Mouse (Mus musculus) gonadal fat pad, adult 2 months (tissue): Measurements from ENCODE around the gene Exoc8. TPM values are rescaled to one million over a fixed set of nuclear protein-coding genes. Genes with fewer than 3 reads are reported as not detected.

Experiments
- DNase-seq: peaks from one replicate; pipeline ENCODE4 v3.0.0-alpha.2; 2012; ENCODE audit warnings: low read depth
- polyA plus RNA-seq: library from polyadenylated mRNA; depleted of rRNA; stranded (reverse); fragments of >200 nt; gene quantifications from 2 replicates; pipeline ENCODE4 v1.2.3, GENCODE M21; 2012

Exoc8 gene
- polyA plus RNA-seq, 1 experiment = 8.7 TPM

- no peak for DNase-seq
These were observed 12.4 kb upstream of the Exoc8 start for GRCm38 (mm10) chr8:124909936-124910335.

GRCm38 (mm10) chr8:124905482-124905881 is 8.0 kb upstream of the Exoc8 start:
- no peak for DNase-seq

DNA sequence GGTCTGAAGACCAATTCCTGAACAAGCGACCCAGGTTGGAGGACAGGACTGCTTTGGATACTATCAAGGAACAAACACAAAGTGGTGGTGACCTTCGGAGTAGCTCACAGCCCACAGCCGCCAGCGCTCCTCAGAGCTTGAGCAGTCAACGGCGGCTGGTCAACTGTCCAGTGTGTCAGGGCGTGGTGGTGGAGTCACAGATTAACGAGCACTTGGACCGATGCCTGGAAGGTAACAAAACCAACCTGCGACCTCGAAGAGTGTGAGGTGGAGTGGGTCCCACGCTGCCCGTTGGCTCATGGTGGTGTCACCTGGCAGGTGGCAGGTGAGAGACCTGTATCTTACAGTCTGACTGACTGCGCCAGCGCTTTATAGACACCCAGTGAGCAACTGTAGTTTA is 5.7 kb upstream of the Exoc8 start:
- no peak for DNase-seq

GRCm38 (mm10) chr8:124898251-124898905 is 873 bp upstream of the Exoc8 start:
- no peak for DNase-seq

DNA sequence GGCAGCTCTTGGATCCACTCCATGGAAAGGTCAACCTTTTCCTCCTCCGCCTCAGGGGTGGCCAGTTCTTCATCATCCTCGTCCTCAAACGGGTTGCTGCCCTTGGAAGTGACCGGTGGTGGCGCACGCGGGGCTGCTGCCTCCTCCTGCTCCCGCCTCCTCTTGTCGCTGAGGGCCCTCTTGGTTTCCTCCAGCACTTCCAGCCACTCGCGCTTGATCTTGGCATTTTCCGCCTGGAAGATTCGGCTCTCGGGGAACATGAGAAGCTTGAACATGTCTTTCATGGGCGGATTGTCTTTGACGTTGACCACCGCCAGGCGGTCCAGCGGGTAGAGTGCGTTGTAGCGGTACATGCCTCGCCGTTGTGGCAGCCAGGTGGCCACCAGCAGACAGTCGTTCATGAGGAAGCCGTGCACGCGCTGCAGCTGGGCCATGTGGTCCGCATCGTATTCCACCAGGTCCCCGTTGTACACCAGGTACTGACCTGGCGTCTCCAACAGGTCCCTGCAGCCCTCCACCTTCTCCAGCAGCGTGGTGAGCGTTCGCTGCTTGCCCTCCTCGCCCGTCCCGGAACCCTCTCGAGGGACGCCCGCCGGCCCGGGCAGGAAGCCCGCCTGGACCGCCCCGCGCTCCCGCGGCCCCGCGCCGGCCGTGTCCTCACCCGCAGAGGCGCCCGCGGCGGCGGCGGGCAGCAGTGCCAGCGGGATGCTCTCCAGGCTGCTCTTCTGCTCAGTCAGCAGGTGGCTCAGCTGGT is 696 bp downstream of the Exoc8 start:
- DNase-seq = peak; percentile 19

DNA sequence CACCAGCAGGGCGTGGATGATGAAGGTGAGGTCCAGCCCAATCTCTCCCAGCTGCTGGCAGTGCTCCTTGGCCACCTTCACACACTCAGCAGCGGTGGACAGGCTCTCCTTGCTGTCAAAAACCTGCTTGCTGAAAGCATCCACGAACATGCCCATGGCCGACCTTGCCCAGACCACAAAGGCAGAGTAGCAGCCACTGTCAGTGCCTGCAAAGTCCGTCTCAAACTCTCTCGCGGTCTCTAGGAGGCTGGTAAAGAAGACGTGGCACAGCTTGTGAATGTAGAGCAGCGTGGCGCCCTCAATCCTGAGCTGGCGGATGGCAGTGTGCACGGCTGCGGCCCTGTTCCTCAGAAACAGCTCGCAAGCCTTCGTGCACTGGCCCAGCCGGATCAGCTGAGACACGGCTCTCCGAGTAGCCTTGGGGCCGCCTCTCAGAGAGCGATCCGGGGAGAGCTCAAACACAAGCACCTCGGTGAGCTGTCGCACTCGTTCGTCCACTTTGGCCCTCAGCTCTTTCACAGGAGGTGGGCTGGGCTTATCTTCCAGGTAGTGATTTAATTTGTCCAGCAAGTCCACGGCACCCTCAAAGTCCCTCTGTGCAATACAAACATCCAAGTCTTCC is 1.4 kb downstream of the Exoc8 start:
- DNase-seq = no peak

GRCm38 (mm10) chr8:124892596-124892995 is 4.9 kb downstream of the Exoc8 start:
- no peak for DNase-seq

DNA sequence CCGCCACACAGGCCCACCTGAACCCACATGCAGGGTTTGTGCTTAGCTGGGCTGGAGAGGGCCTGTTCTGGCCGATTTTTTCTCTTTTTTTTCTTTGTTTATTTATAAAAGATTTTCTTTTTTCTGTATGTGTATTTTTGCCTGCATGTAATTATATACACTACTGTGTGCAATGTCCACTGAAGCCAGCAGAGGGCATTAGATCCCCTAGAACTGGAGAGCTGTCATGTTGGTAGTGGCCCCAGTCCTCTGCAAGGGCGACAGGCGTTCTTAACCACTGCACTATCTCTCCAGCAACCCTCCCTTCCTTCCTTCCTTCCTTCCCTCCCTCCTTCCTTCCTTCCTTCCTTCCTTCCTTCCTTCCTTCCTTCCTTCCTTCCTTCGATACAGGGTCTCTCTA is 9.1 kb downstream of the Exoc8 start:
- no peak for DNase-seq

GRCm38 (mm10) chr8:124878946-124879526 is 18.5 kb downstream of the Exoc8 start:
- no peak for DNase-seq

GRCm38 (mm10) chr8:124878141-124878540 is 19.4 kb downstream of the Exoc8 start:
- no peak for DNase-seq

DNA sequence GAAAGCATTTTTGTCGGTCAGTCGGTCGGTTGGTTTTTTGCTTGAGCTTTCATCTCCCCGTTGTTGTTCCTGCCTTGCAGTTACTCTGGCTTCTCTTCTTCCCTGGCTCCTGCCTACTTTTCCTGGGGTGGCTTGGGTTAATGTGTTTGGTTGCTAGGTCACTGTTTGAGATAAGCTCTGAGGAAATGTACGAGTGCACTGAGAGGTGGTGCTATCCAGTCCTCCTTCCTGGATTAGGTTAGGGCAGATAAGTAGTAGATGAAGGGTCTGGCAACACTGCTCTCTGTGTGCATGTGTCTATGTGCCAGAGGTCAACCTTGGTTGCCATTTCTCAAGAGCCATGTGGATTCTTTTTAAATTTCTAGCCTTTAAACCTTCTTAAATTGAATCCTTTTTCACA is 24.8 kb downstream of the Exoc8 start:
- DNase-seq = no peak

DNA sequence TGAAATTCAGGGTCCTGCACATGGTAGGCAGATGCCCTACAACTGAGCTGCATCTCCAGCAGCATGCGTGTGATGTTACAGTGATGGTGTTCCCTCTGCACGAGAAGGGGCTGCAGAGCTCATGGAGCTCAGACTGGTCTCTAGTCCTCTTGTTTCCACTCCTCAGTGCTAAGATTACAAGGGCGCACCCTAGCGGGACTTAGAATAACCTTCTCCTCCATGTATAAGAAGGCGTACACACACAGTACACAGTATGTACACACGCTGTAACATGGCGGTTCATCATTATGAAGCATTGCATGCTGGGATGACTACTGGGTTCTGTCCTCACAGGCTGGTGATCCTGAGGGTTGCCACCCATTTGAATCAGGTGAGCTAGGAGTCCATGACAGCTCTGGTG is 25.4 kb downstream of the Exoc8 start:
- DNase-seq = no peak

GRCm38 (mm10) chr8:124871474-124871873 is 26.0 kb downstream of the Exoc8 start:
- no peak for DNase-seq

DNA sequence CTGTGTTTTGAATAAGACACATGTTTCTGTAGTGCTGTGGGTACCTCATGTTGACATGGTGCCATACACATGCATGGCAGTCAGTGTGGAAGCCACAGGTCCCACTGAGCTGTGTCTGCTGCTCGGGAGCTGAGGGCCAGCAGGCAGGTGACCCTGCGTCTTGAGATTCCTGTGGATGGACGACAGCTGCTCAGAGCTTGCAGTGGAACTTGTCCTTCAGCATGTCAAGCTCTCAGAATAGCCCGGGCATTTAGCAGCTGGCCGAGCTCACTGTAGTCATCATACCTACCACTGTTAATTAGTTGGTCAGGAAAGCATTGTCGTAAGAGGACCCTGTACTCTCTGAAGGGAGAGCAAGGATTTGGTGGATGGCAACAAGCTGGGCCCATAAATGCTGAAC is 27.8 kb downstream of the Exoc8 start:
- no peak for DNase-seq

GRCm38 (mm10) chr8:124867126-124867525 is 30.4 kb downstream of the Exoc8 start:
- DNase-seq = no peak

DNA sequence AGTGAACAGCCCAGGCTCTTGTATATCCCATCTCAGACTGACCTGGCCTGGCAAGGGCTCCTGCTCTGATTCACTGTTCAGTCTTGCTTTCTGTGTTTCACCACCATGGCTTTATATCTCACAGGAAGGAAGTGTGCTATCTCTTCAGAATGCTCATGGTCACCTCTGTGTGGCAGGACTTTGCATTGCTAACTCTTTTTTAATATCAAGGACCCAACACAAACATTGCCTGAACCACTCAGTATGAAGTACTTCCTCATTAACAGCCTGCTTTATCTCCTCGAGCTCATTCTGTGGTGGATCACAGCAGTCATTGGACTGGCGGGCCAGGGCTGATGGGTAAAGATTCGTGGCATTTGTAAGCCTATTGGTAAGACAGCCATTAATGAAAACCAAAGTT is 30.8 kb downstream of the Exoc8 start:
- DNase-seq = no peak

DNA sequence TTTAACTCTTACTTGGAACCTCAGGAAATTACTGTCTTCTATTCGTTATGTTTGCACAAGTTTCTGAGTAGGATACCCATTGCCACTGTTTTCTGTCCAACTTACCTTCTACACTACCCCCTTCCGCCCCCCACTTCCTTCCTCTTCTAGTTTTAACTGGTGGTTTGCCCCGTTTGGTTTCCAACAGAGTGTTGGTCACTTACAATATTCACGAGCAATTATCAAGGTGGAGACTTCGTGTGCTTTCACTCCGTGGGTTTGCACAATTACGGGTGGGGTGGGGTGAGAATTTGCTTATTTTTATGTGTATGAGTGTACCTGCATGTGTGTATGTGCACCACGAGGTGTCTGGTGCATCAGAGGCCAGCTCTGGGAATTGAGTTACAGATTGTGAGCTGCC is 33.8 kb downstream of the Exoc8 start:
- DNase-seq = no peak

- DNase-seq = no peak
These were observed 34.3 kb downstream of the Exoc8 start for GRCm38 (mm10) chr8:124863163-124863677.

GRCm38 (mm10) chr8:124862321-124863162 is 35.0 kb downstream of the Exoc8 start, which contains the start of the genes Gnpat and 2810004N23Rik:
Gnpat (plus strand) TSS chr8:124863033.
2810004N23Rik (minus strand) TSS chr8:124863120.
- DNase-seq = no peak

DNA sequence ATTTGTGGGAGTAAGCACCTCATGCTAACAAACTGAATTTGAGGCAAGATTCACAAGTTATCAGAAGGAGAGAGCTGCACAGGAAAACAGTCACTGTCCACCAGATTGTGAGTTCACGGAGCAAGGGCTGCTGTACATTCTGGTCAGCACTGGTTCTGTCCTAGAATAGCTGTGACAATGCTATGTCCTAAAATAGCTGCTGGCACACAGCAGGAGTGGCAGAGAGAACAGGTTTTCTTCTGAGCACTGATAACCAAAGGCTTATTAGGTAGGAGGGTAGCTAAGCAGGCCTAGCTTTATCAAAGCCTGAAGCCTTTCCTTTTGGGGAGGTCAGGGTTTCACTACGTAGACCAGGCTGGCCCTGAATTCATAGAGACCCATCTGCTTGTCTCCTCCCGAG is 37.3 kb downstream of the Exoc8 start:
- no peak for DNase-seq

GRCm38 (mm10) chr8:124859466-124859865 is 38.0 kb downstream of the Exoc8 start:
- DNase-seq = no peak
